Mouse (Mus musculus) forebrain, embryonic 11.5 days (tissue): Measurements from ENCODE around the gene Gpatch11. TPM values are rescaled to one million over a fixed set of nuclear protein-coding genes. Genes with fewer than 3 reads are reported as not detected.

Experiments
- polyA plus RNA-seq: library from polyadenylated mRNA; unstranded; fragments of >200 nt; fragmentation: Nextera tagmentation; extraction: Ambion mirVana; gene quantifications from 2 replicates; pipeline ENCODE4 v1.2.1, GENCODE M21; 2014

Gpatch11 gene
- polyA plus RNA-seq, 1 experiment from 2014 or later: 38.0 TPM

Other genes with a start within 250 kb of the Gpatch11 start
- 6.7 and 8.5 TPM in 2 replicates for gene Strn, start 98.4 kb upstream of the Gpatch11 start, polyA plus RNA-seq
- gene Heatr5b, start 203 bp upstream of the Gpatch11 start, polyA plus RNA-seq: 18.3 and 19.8 TPM in 2 replicates
- 6.5 and 7.5 TPM in 2 replicates for gene Eif2ak2, start 47.0 kb downstream of the Gpatch11 start, polyA plus RNA-seq
- 0.33 TPM in 1 of 2 replicates, not detected in the other for gene Sult6b1, start 71.4 kb downstream of the Gpatch11 start, polyA plus RNA-seq
- gene Cebpzos, start 80.9 kb downstream of the Gpatch11 start, polyA plus RNA-seq: 98.7 and 121 TPM in 2 replicates
- gene Cebpz, start 101.5 kb downstream of the Gpatch11 start, polyA plus RNA-seq: 57.6 and 59.9 TPM in 2 replicates
- gene Ndufaf7, start 101.6 kb downstream of the Gpatch11 start, polyA plus RNA-seq: 46.1 and 52.7 TPM in 2 replicates
- 55.5 and 60.5 TPM in 2 replicates for gene Prkd3, start 185.2 kb downstream of the Gpatch11 start, polyA plus RNA-seq
- gene Qpct, start 216.3 kb downstream of the Gpatch11 start, polyA plus RNA-seq: 6.7 and 7.6 TPM in 2 replicates